Mouse (Mus musculus) lung, embryonic 14.5 days (tissue): Measurements from ENCODE around the gene Cd209f. TPM values are rescaled to one million over a fixed set of nuclear protein-coding genes. Genes with fewer than 3 reads are reported as not detected.
A peak's percentile ranks its signal among the peaks of the same experiment; 100 is the strongest.
"Not testable (repeated sequence)": the region's sequence is repeated elsewhere in the genome, so short reads cannot be mapped to it uniquely, and the experiment has no call there.

Experiments
- ATAC-seq: fragments of 200-750 bp; cut with Nextera tagmentation; 2 replicates; pipeline ENCODE4 v1.8.0; 2017; ENCODE audit warnings: mild to moderate bottlenecking, moderate TSS enrichment, moderate library complexity; ENCODE audit not compliant: insufficient read depth
- DNase-seq: peaks from one replicate; pipeline ENCODE4 v3.0.0-alpha.2; 2015
- H3K27ac ChIP-seq: fragments of 300-500 bp; sonication (generic); 2 replicates; pipeline ENCODE4 v1.5.1; 2014; ENCODE audit warnings: low read depth, mild to moderate bottlenecking, moderate library complexity
- H3K27me3 ChIP-seq: fragments of 300-500 bp; sonication (generic); 2 replicates; pipeline ENCODE4 v1.6.1; 2014; ENCODE audit warnings: low read length, control low read depth; ENCODE audit not compliant: insufficient read depth
- H3K36me3 ChIP-seq: fragments of 300-500 bp; sonication (generic); 2 replicates; pipeline ENCODE4 v1.6.1; 2014; ENCODE audit warnings: control low read depth; ENCODE audit not compliant: insufficient read depth
- H3K4me1 ChIP-seq: fragments of 300-500 bp; sonication (generic); 2 replicates; pipeline ENCODE4 v1.6.1; 2014; ENCODE audit warnings: antibody characterized with exemption, control low read depth; ENCODE audit not compliant: insufficient read depth
- H3K4me2 ChIP-seq: fragments of 300-500 bp; sonication (generic); 2 replicates; pipeline ENCODE4 v1.6.1; 2014; ENCODE audit warnings: mild to moderate bottlenecking
- H3K4me3 ChIP-seq: fragments of 300-500 bp; sonication (generic); 2 replicates; pipeline ENCODE4 v1.5.1; 2014; ENCODE audit warnings: low read depth, low read length
- H3K9ac ChIP-seq: fragments of 300-500 bp; sonication (generic); 2 replicates; pipeline ENCODE4 v1.6.1; 2014
- H3K9me3 ChIP-seq: fragments of 300-500 bp; sonication (generic); 2 replicates; pipeline ENCODE4 v1.6.1; 2016; ENCODE audit warnings: low read depth, low read length, control low read depth
- CTCF ChIP-seq: IDR thresholded peaks from 2 replicates; pipeline ENCODE4 v1.5.1; 2016; ENCODE audit warnings: antibody characterized with exemption, low read depth
- WGBS: fragments of 180-500 bp; shearing (Covaris S2); extraction: QIAGEN DNeasy Blood & Tissue Kit; methylation state at CpG from one replicate; pipeline ENCODE4 v1.1.7; 2014; 5-methylcytosine and 5-hydroxymethylcytosine counted together
- polyA plus RNA-seq: library from polyadenylated mRNA; unstranded; fragments of >200 nt; fragmentation: Nextera tagmentation; extraction: Ambion mirVana; gene quantifications from 2 replicates; pipeline ENCODE4 v1.2.1, GENCODE M21; 2014

Gene Cd209f
- not detected in 2 replicates for polyA plus RNA-seq

GRCm38 (mm10) chr8:4105735-4106134 is at the start of gene Cd209f:
Gene Cd209f, minus strand, starts transcription at chr8:4105835.
- not testable (repeated sequence) for H3K4me2 ChIP-seq, H3K4me3 ChIP-seq, H3K27ac ChIP-seq, H3K9ac ChIP-seq, H3K27me3 ChIP-seq, DNase-seq, ATAC-seq, H3K4me1 ChIP-seq, H3K9me3 ChIP-seq, H3K36me3 ChIP-seq
- 63% methylated on average over 1 of the region's 2 CpGs for WGBS

DNA sequence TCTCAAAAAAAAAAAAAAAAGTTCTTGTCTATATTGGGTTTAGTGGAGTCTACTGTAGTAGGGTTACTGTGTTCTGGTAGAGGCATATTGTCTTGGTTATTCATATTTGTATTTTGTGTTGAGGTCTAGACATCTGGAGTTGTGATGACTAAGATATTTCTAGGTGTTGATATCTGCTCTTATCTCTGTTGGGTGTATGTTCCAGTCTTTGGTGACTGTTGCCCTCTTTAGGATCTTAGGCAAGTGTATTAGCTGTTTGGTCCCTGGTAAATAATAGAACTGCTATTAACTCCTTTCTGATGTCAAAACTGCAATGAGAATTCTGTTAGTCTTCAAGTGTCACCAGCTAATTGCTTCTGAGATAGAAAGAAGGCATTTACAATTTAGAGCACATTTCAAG is 49.2 kb upstream of the Cd209f start:
- Histone ChIP-seq H3K4me2 (no peak overlapping the region), H3K9ac (no peak overlapping the region), H3K4me3 (no peak overlapping the region), H3K36me3 (no peaks in the 10 kb centered on the region), H3K4me1 (no peaks in the 10 kb centered on the region), H3K9me3 (no peaks in the 10 kb centered on the region), H3K27ac (no peak overlapping the region), H3K27me3 (no peaks in the 10 kb centered on the region)
- no peak for DNase-seq
- TF ChIP-seq CTCF = no peak
- no peak; the same call in 1 of the 2 replicates for ATAC-seq

DNA sequence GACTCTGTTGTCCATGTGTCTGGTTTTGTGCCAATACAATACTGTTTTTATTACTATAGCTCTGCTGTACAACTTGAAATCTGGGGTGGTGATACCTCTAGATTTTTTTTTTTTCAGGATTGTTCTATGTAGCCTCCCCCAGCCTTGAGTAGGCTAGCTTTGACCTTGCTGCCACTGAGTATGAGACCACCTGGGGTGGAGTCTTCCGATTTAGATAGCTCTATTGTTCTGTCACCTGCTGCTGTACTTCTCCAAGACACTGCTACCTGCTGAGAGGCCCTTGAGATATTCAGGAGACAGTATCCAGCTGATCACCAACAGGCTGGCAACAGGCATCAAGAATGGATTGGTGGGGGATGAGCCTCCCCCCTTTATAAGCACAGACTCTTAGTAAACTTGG is 41.6 kb upstream of the Cd209f start:
- Histone ChIP-seq H3K4me2 (no peak overlapping the region), H3K27ac (no peak overlapping the region), H3K9ac (no peak overlapping the region), H3K4me1 (no peaks in the 10 kb centered on the region), H3K36me3 (no peaks in the 10 kb centered on the region), H3K4me3 (no peak overlapping the region), H3K9me3 (no peaks in the 10 kb centered on the region), H3K27me3 (no peaks in the 10 kb centered on the region)
- 43% methylated on average over 1 of the region's 1 CpGs for WGBS
- TF ChIP-seq CTCF = no peak
- DNase-seq (no peak), ATAC-seq (no peak)

DNA sequence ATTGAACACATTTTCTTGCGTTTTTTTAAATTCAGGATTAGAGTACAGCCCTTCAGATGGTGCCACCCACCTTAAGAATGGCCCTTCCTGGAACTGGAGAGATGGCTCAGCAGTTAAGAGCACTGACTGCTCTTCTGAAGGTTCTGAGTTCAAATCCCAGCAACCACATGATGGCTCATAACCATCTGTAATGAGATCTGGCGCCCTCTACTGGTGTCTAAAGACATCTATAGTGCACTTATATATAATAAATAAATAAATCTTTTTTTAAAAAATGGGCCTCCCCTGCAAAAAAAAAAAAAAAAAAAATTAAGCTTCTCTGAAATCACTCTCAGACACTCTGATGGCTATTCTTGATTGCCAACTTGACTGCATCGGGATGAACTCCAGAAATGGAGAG is 36.1 kb upstream of the Cd209f start:
- peak; percentile 37 for DNase-seq
- Histone ChIP-seq H3K4me3 (no peak overlapping the region), H3K36me3 (no peaks in the 10 kb centered on the region), H3K27ac (no peak overlapping the region), H3K4me2 (no peak overlapping the region), H3K4me1 (no peaks in the 10 kb centered on the region), H3K9me3 (no peaks in the 10 kb centered on the region), H3K9ac (no peak overlapping the region), H3K27me3 (no peaks in the 10 kb centered on the region; the same call in 1 of the 2 replicates)
- ATAC-seq = no peak
- no peak for TF ChIP-seq CTCF
- 57% methylated on average over 3 of the region's 3 CpGs for WGBS

GRCm38 (mm10) chr8:4139660-4140646 is 34.3 kb upstream of the Cd209f start:
- ATAC-seq (peak; percentile 69; the same call in 1 of the 2 replicates), DNase-seq (peak; percentile 92)
- Histone ChIP-seq H3K36me3 (no peaks in the 10 kb centered on the region), H3K27me3 (no peaks in the 10 kb centered on the region; the same call in 1 of the 2 replicates), H3K4me2 (peak overlapping the region; percentile 36; the same call in 1 of the 2 replicates), H3K9ac (no peak overlapping the region), H3K4me3 (no peak overlapping the region), H3K4me1 (no peaks in the 10 kb centered on the region), H3K27ac (no peak overlapping the region), H3K9me3 (no peaks in the 10 kb centered on the region)
- TF ChIP-seq CTCF = peak; percentile 83
- WGBS = 10% methylated on average over 12 of the region's 12 CpGs

- ATAC-seq (no peak), DNase-seq (no peak)
- no peak within 1 kb of the TSS for H3K4me3 ChIP-seq
- H3K36me3 ChIP-seq = no peaks in the 10 kb centered on the region
- H3K27ac ChIP-seq = no peak within 1 kb of the TSS
- H3K9ac ChIP-seq = no peak within 1 kb of the TSS
- no peaks in the 10 kb centered on the region for H3K9me3 ChIP-seq
- no peaks in the 10 kb centered on the region for H3K4me1 ChIP-seq
- 84% methylated on average over 10 of the region's 10 CpGs for WGBS
- H3K4me2 ChIP-seq = no peak within 1 kb of the TSS
- TF ChIP-seq CTCF = no peak
- no peaks in the 10 kb centered on the region for H3K27me3 ChIP-seq
These were observed 28.2 kb upstream of the Cd209f start, which contains the start of gene Cd209g for GRCm38 (mm10) chr8:4133798-4134197. Gene Cd209g, plus strand, starts transcription at chr8:4134098.

GRCm38 (mm10) chr8:4088514-4088913 is 17.1 kb downstream of the Cd209f start:
- H3K27me3 ChIP-seq, H3K36me3 ChIP-seq, ATAC-seq, DNase-seq, H3K27ac ChIP-seq, H3K9ac ChIP-seq, H3K9me3 ChIP-seq, H3K4me1 ChIP-seq, H3K4me2 ChIP-seq, H3K4me3 ChIP-seq: not testable (repeated sequence)
- WGBS = 81% methylated on average over 3 of the region's 3 CpGs

DNA sequence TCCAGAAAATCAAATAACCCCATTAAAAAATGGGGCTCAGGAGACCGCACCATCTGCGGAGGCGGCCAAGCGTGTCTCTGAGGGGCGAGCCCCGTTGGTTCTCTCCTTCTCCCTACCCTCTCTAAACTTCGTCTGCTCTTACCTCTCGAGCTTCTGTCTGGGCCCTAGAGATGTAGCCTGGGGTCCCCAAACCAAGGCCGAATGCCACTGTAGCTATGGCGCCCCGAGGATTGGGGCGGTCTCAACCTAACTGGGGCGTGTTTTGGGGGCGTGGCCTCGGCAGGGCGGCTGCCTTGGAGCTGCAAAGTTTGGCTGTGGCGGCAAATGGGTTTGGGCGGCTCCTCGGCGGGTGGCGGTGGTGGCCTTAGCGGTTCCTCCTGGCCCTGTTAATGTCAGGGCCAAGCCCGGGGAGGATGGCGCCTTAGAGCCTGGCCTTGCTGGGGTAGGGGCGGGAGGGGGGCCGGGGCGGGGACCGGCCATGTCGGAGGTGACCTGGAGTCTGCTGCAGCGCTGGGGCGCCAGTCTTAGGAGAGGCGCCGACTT is 18.4 kb downstream of the Cd209f start:
- not testable (repeated sequence) for H3K27me3 ChIP-seq, H3K9ac ChIP-seq, H3K4me3 ChIP-seq, H3K27ac ChIP-seq, H3K9me3 ChIP-seq, H3K4me2 ChIP-seq, H3K4me1 ChIP-seq, H3K36me3 ChIP-seq
- DNase-seq (peak; percentile 1), ATAC-seq (peak; percentile 44)
- 39% methylated on average over 32 of the region's 33 CpGs for WGBS
